Mouse (Mus musculus) activated CD4-positive, CD25-positive, alpha-beta regulatory T cell, adult 9 weeks (primary cell): ENCODE data around the gene Txnrd1. TPM values are rescaled to one million over a fixed set of nuclear protein-coding genes. Genes with fewer than 3 reads are reported as not detected.

Source experiments
- polyA plus RNA-seq: library from polyadenylated mRNA; unstranded; fragments of 100-300 nt; shearing (Covaris generic); gene quantifications from one replicate; pipeline ENCODE4 v1.2.1, GENCODE M21; 2017

The Txnrd1 gene
- 51.9 TPM for polyA plus RNA-seq

GRCm38 (mm10) chr10:82833926-82834325, at the start of gene Txnrd1:
Gene Txnrd1 (plus strand): TSS chr10:82833951.

GRCm38 (mm10) chr10:82866356-82866755, 32.6 kb downstream of the Txnrd1 start, which contains the start of gene Eid3:
Gene Eid3 (plus strand): TSS chr10:82866626.

Other genes with a start within 250 kb of the Txnrd1 start
- gene 1190007I07Rik, start 210.7 kb upstream of the Txnrd1 start, polyA plus RNA-seq: 47.5 TPM
- gene Tdg, start 204.1 kb upstream of the Txnrd1 start, polyA plus RNA-seq: 29.7 TPM
- 0.86 TPM for gene Glt8d2, start 143.3 kb upstream of the Txnrd1 start, polyA plus RNA-seq
- 38.5 TPM for gene Hcfc2, start 137.8 kb upstream of the Txnrd1 start, polyA plus RNA-seq
- 74.5 TPM for gene Nfyb, start 69.8 kb upstream of the Txnrd1 start, polyA plus RNA-seq
- 0.28 TPM for gene Eid3, start 32.7 kb downstream of the Txnrd1 start, polyA plus RNA-seq
- 0.31 TPM for gene Chst11, start 151.5 kb downstream of the Txnrd1 start, polyA plus RNA-seq